Mouse (Mus musculus) testis, adult 2 months (tissue): Measurements from ENCODE around the gene Asgr1. TPM values are rescaled to one million over a fixed set of nuclear protein-coding genes. Genes with fewer than 3 reads are reported as not detected.

Experiments used
- H3K27ac ChIP-seq: fragments of 200-500 bp; 2 replicates; pipeline ENCODE4 v1.5.1; 2012; ENCODE audit warnings: low read depth, low read length; ENCODE audit not compliant: control insufficient read depth, insufficient read depth
- H3K27me3 ChIP-seq: fragments of 200-500 bp; 2 replicates; pipeline ENCODE4 v1.6.1; 2012; ENCODE audit warnings: mild to moderate bottlenecking, low read length, moderate library complexity; ENCODE audit not compliant: control insufficient read depth, insufficient read depth
- H3K36me3 ChIP-seq: fragments of 200-500 bp; 2 replicates; pipeline ENCODE4 v1.6.1; 2012; ENCODE audit warnings: mild to moderate bottlenecking, low read length; ENCODE audit not compliant: control insufficient read depth, insufficient read depth
- H3K4me1 ChIP-seq: fragments of 200-500 bp; 2 replicates; pipeline ENCODE4 v1.6.1; 2012; ENCODE audit warnings: low read length; ENCODE audit not compliant: control insufficient read depth, insufficient read depth
- H3K4me3 ChIP-seq: fragments of 200-500 bp; 2 replicates; pipeline ENCODE4 v1.5.1; 2012; ENCODE audit warnings: low read depth, mild to moderate bottlenecking, low read length, moderate library complexity, mixed read lengths; ENCODE audit not compliant: control insufficient read depth
- CTCF ChIP-seq: fragments of 200-500 bp; IDR thresholded peaks from 2 replicates; pipeline ENCODE4 v1.5.1; 2012; ENCODE audit warnings: low read depth, mild to moderate bottlenecking, inconsistent platforms, low read length, moderate library complexity; ENCODE audit not compliant: control insufficient read depth, insufficient read depth, insufficient replicate concordance
- POLR2A ChIP-seq: fragments of 200-500 bp; IDR thresholded peaks from 2 replicates; pipeline ENCODE4 v1.6.1; 2012; ENCODE audit warnings: low read depth, mild to moderate bottlenecking, inconsistent platforms, low read length, moderate library complexity; ENCODE audit not compliant: control insufficient read depth
- polyA plus RNA-seq: library from polyadenylated mRNA; depleted of rRNA; stranded (reverse); fragments of >200 nt; gene quantifications from 2 replicates; pipeline ENCODE4 v1.2.3, GENCODE M21; 2012; rRNA removed

Gene Asgr1
- polyA plus RNA-seq, 1 experiment, result 1.4 TPM

- Histone ChIP-seq H3K4me3 (no peak within 1 kb of the TSS), H3K36me3 (no peaks in the 10 kb centered on the region), H3K27me3 (no peaks in the 10 kb centered on the region), H3K27ac (no peak within 1 kb of the TSS), H3K4me1 (no peaks in the 10 kb centered on the region)
- TF ChIP-seq CTCF (no peak), POLR2A (no peak)
Measured at GRCm38 (mm10) chr11:70091986-70092783, 38.3 kb downstream of the Asgr1 start, which contains the start of gene Asgr2. TSS of gene Asgr2 (plus strand) at chr11:70092644.

DNA sequence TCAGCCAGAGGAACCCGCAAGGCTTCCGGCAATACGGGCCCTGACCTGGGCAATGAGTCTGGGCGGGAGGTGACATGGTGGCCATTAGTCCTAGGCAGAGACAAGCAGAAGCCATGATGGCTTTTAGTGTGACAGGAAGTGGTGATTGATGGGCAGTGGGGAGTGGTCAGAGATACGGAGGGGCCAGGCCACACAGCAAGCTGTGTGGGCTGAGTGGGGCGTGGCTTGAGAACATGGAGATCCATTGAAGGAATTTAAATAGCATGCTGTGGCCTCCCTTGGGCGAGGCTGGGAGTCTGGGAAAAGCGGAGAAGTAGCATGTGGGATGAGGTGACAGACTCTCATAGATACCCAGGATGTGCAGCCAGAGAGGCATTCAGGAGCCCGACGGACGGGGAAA is 43.5 kb downstream of the Asgr1 start:
- no peak overlapping the region for H3K27ac ChIP-seq
- H3K36me3 ChIP-seq, result no peaks in the 10 kb centered on the region
- H3K4me1 ChIP-seq, result peaks cover 2% of the 10 kb centered on the region; the same call in 1 of the 2 replicates
- TF ChIP-seq POLR2A (no peak), CTCF (no peak)
- no peaks in the 10 kb centered on the region for H3K27me3 ChIP-seq
- H3K4me3 ChIP-seq, result no peak overlapping the region

- no peak overlapping the region for H3K27ac ChIP-seq
- H3K27me3 ChIP-seq, result no peaks in the 10 kb centered on the region
- H3K4me3 ChIP-seq, result no peak overlapping the region
- no peaks in the 10 kb centered on the region for H3K36me3 ChIP-seq
- TF ChIP-seq CTCF, result no peak
- H3K4me1 ChIP-seq, result peaks cover 2% of the 10 kb centered on the region; the same call in 1 of the 2 replicates
Measured at GRCm38 (mm10) chr11:70099102-70099501, 45.2 kb downstream of the Asgr1 start.

DNA sequence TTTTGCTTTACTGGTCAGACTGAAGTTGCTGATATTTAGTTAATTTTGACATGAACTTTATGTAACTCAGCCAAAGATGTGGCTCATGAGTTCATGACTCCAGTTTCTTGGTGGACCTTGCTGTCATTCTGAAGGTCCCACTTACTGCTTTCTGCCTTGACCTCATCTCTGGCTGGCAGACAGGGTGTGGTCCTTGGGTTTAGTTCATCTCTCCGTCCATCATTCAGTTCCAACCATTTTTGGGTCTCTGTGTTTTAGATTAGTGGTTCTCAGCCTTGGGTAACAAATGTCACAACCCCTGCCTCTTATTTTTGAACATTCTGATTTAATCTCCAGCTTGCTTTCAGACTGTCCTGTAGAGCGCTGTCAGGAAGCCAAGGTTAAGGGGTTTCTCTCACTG is 45.9 kb downstream of the Asgr1 start:
- Histone ChIP-seq H3K4me1 (peaks cover 2% of the 10 kb centered on the region; the same call in 1 of the 2 replicates), H3K27me3 (no peaks in the 10 kb centered on the region), H3K36me3 (no peaks in the 10 kb centered on the region), H3K4me3 (no peak overlapping the region), H3K27ac (no peak overlapping the region)
- TF ChIP-seq CTCF, result no peak
- TF ChIP-seq POLR2A, result no peak

DNA sequence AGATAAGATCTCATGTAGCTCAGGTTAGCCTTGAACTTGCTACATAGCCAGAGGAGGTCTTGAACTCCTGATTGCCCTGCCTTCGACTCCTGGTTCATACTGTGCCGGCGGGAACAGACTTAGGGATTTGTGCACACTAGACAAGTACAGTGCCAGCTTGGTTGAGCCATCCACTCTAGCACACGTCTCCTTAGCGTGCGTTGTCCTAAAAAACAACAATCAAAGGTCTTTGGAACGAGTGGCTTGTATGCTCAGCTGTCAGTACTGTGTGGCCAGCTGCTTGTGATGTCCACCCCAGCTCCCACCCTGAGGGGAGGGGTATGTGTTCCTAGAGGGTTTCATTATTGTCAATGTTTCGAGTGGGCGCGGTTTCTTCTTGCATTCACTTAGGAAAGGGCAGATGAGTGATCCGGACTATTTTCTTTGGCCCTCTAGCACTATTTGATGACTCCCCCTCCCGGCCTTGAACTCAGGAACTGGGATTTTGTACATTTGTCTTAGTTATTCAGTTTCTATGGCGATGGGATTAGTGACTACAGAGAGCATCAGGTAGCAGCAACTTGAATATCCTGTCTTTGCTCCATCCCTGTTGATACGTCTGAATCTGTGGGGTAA is 49.9 kb downstream of the Asgr1 start:
- Histone ChIP-seq H3K27me3 (no peaks in the 10 kb centered on the region), H3K36me3 (no peaks in the 10 kb centered on the region), H3K27ac (no peak overlapping the region), H3K4me3 (no peak overlapping the region), H3K4me1 (no peaks in the 10 kb centered on the region)
- TF ChIP-seq POLR2A (no peak), CTCF (no peak)

GRCm38 (mm10) chr11:70107085-70107484 is 53.2 kb downstream of the Asgr1 start:
- no peak overlapping the region for H3K4me3 ChIP-seq
- H3K27me3 ChIP-seq, result no peaks in the 10 kb centered on the region
- H3K4me1 ChIP-seq, result no peaks in the 10 kb centered on the region
- H3K36me3 ChIP-seq, result no peaks in the 10 kb centered on the region
- no peak overlapping the region for H3K27ac ChIP-seq
- no peak for TF ChIP-seq CTCF
- no peak for TF ChIP-seq POLR2A

Other genes with a start within 250 kb of the Asgr1 start
- 0.52 and 0.79 TPM in 2 replicates for gene Tmem102, start 248.5 kb upstream of the Asgr1 start, polyA plus RNA-seq
- gene Gm39566, start 238.8 kb upstream of the Asgr1 start, polyA plus RNA-seq, result 136 and 193 TPM in 2 replicates
- 758 and 858 TPM in 2 replicates for gene Spem2, start 235.6 kb upstream of the Asgr1 start, polyA plus RNA-seq
- gene Spem1, start 231.9 kb upstream of the Asgr1 start, polyA plus RNA-seq, result 1,704 and 1,758 TPM in 2 replicates
- gene Nlgn2, start 216.3 kb upstream of the Asgr1 start, polyA plus RNA-seq, result 2.4 and 2.7 TPM in 2 replicates
- gene Tmem256, start 215.6 kb upstream of the Asgr1 start, polyA plus RNA-seq, result 21.9 and 22.7 TPM in 2 replicates
- 6.5 and 8.5 TPM in 2 replicates for gene Plscr3, start 207.7 kb upstream of the Asgr1 start, polyA plus RNA-seq
- gene Tnk1, start 195.4 kb upstream of the Asgr1 start, polyA plus RNA-seq, result 1.6 and 1.9 TPM in 2 replicates
- 20.8 and 27.5 TPM in 2 replicates for gene Tmem95, start 176.1 kb upstream of the Asgr1 start, polyA plus RNA-seq
- gene Kctd11, start 172.7 kb upstream of the Asgr1 start, polyA plus RNA-seq, result 0.47 and 0.69 TPM in 2 replicates
- gene Acap1, start 158.5 kb upstream of the Asgr1 start, polyA plus RNA-seq, result 4.0 and 4.9 TPM in 2 replicates
- gene 2810408A11Rik, start 153.1 kb upstream of the Asgr1 start, polyA plus RNA-seq, result 124 and 125 TPM in 2 replicates
- 57.7 and 61.1 TPM in 2 replicates for gene Neurl4, start 153.0 kb upstream of the Asgr1 start, polyA plus RNA-seq
- 290 and 295 TPM in 2 replicates for gene Gps2, start 140.2 kb upstream of the Asgr1 start, polyA plus RNA-seq
- 621 and 702 TPM in 2 replicates for gene Eif5a, start 132.1 kb upstream of the Asgr1 start, polyA plus RNA-seq
- 3,709 and 3,883 TPM in 2 replicates for gene Ybx2, start 118.3 kb upstream of the Asgr1 start, polyA plus RNA-seq
- gene Slc2a4, start 105.9 kb upstream of the Asgr1 start, polyA plus RNA-seq, result 1.9 and 3.6 TPM in 2 replicates
- 3.0 and 4.9 TPM in 2 replicates for gene Cldn7, start 89.3 kb upstream of the Asgr1 start, polyA plus RNA-seq
- gene Ctdnep1, start 72.9 kb upstream of the Asgr1 start, polyA plus RNA-seq, result 120 and 137 TPM in 2 replicates
- gene Elp5, start 71.6 kb upstream of the Asgr1 start, polyA plus RNA-seq, result 225 and 226 TPM in 2 replicates
- gene Gabarap, start 62.9 kb upstream of the Asgr1 start, polyA plus RNA-seq, result 659 and 826 TPM in 2 replicates
- 19.0 and 21.2 TPM in 2 replicates for gene Phf23, start 58.3 kb upstream of the Asgr1 start, polyA plus RNA-seq
- 15.2 and 16.4 TPM in 2 replicates for gene Dvl2, start 53.5 kb upstream of the Asgr1 start, polyA plus RNA-seq
- gene Acadvl, start 38.7 kb upstream of the Asgr1 start, polyA plus RNA-seq, result 20.6 and 20.9 TPM in 2 replicates
- gene Dlg4, start 37.1 kb upstream of the Asgr1 start, polyA plus RNA-seq, result 5.6 and 6.5 TPM in 2 replicates
- 0.18 and 0.58 TPM in 2 replicates for gene Asgr2, start 38.6 kb downstream of the Asgr1 start, polyA plus RNA-seq
- gene Mgl2, start 76.2 kb downstream of the Asgr1 start, polyA plus RNA-seq, result 0.91 and 1.4 TPM in 2 replicates
- 1.7 and 2.0 TPM in 2 replicates for gene Clec10a, start 102.1 kb downstream of the Asgr1 start, polyA plus RNA-seq
- 2.3 and 3.0 TPM in 2 replicates for gene Slc16a11, start 158.7 kb downstream of the Asgr1 start, polyA plus RNA-seq
- 2.2 and 3.3 TPM in 2 replicates for gene Slc16a13, start 167.0 kb downstream of the Asgr1 start, polyA plus RNA-seq
- 1.9 and 2.3 TPM in 2 replicates for gene Bcl6b, start 175.7 kb downstream of the Asgr1 start, polyA plus RNA-seq
- 26.6 and 27.7 TPM in 2 replicates for gene 0610010K14Rik, start 183.8 kb downstream of the Asgr1 start, polyA plus RNA-seq
- 3.4 and 3.7 TPM in 2 replicates for gene Gm21988, start 185.7 kb downstream of the Asgr1 start, polyA plus RNA-seq
- gene Rnasek, start 185.8 kb downstream of the Asgr1 start, polyA plus RNA-seq, result 112 and 119 TPM in 2 replicates
- gene Alox12, start 201.3 kb downstream of the Asgr1 start, polyA plus RNA-seq, result 4.2 and 4.8 TPM in 2 replicates